Mouse (Mus musculus) hindbrain, embryonic 16.5 days (tissue): ENCODE data around the gene Gpr155. TPM values are rescaled to one million over a fixed set of nuclear protein-coding genes. Genes with fewer than 3 reads are reported as not detected.

ENCODE experiments used
- ATAC-seq: fragments of 200-750 bp; cut with Nextera tagmentation; 2 replicates; pipeline ENCODE4 v1.8.0; 2017; ENCODE audit warnings: moderate TSS enrichment, moderate library complexity
- H3K27ac ChIP-seq: fragments of 300-500 bp; sonication (generic); 2 replicates; pipeline ENCODE4 v1.5.1; 2014; ENCODE audit warnings: low read depth, mild to moderate bottlenecking, control low read depth, low read length, moderate library complexity
- H3K27me3 ChIP-seq: fragments of 300-500 bp; sonication (generic); replicated peaks from 2 replicates; pipeline ENCODE4 v1.6.1; 2014; ENCODE audit warnings: low read length; ENCODE audit not compliant: control insufficient read depth, insufficient read depth
- H3K36me3 ChIP-seq: fragments of 300-500 bp; sonication (generic); 2 replicates; pipeline ENCODE4 v1.6.1; 2014; ENCODE audit warnings: mild to moderate bottlenecking, low read length, moderate library complexity, mixed read lengths; ENCODE audit not compliant: control insufficient read depth, insufficient read depth
- H3K4me1 ChIP-seq: fragments of 300-500 bp; sonication (generic); 2 replicates; pipeline ENCODE4 v1.6.1; 2014; ENCODE audit warnings: low read depth, low read length; ENCODE audit not compliant: control insufficient read depth, insufficient read depth
- H3K4me2 ChIP-seq: fragments of 300-500 bp; sonication (generic); 2 replicates; pipeline ENCODE4 v1.6.1; 2014; ENCODE audit warnings: mild to moderate bottlenecking, low read length, control low read depth, moderate library complexity
- H3K4me3 ChIP-seq: fragments of 300-500 bp; sonication (generic); 2 replicates; pipeline ENCODE4 v1.5.1; 2014; ENCODE audit warnings: mild to moderate bottlenecking, low read length, control low read depth, moderate library complexity
- H3K9ac ChIP-seq: fragments of 300-500 bp; sonication (generic); 2 replicates; pipeline ENCODE4 v1.6.1; 2014; ENCODE audit warnings: low read depth, mild to moderate bottlenecking, control low read depth, low read length, moderate library complexity
- H3K9me3 ChIP-seq: fragments of 300-500 bp; sonication (generic); 2 replicates; pipeline ENCODE4 v1.6.1; 2014; ENCODE audit warnings: mild to moderate bottlenecking, low read length, moderate library complexity; ENCODE audit not compliant: control insufficient read depth
- WGBS: fragments of 180-500 bp; shearing (Covaris S2); extraction: QIAGEN DNeasy Blood & Tissue Kit; methylation state at CpG from one replicate; pipeline ENCODE4 v1.1.7; 2014; 5-methylcytosine and 5-hydroxymethylcytosine counted together
- polyA plus RNA-seq: library from polyadenylated mRNA; unstranded; fragments of >200 nt; fragmentation: Nextera tagmentation; extraction: Ambion mirVana; gene quantifications from 2 replicates; pipeline ENCODE4 v1.2.1, GENCODE M21; 2015

Gene Gpr155
- polyA plus RNA-seq, 1 experiment from 2014 or later = 14.6 TPM

GRCm38 (mm10) chr2:73378326-73378725, 8.0 kb downstream of the Gpr155 start:
- ATAC-seq = no peak

GRCm38 (mm10) chr2:73371530-73372335, 14.6 kb downstream of the Gpr155 start:
- no peak overlapping the region for H3K4me2 ChIP-seq
- H3K4me1 ChIP-seq = no peaks in the 10 kb centered on the region
- H3K27ac ChIP-seq = no peak overlapping the region
- no peak overlapping the region for H3K4me3 ChIP-seq
- no peaks in the 10 kb centered on the region for H3K36me3 ChIP-seq
- 65% methylated on average over 9 of the region's 9 CpGs for WGBS
- H3K9ac ChIP-seq = no peak overlapping the region
- H3K27me3 ChIP-seq = no peaks in the 10 kb centered on the region
- H3K9me3 ChIP-seq = no peaks in the 10 kb centered on the region
- no peak for ATAC-seq

More at GRCm38 (mm10) chr2:73378326-73378725, 8.0 kb downstream of the Gpr155 start:
- Histone ChIP-seq H3K4me3 (no peak overlapping the region), H3K27ac (no peak overlapping the region), H3K9me3 (no peaks in the 10 kb centered on the region), H3K4me1 (no peaks in the 10 kb centered on the region), H3K36me3 (no peaks in the 10 kb centered on the region), H3K9ac (no peak overlapping the region), H3K4me2 (no peak overlapping the region), H3K27me3 (0 out of 2 replicates have a peak, but pooled peaks cover 2% of the 10 kb centered on the region)
- WGBS = 66% methylated on average over 5 of the region's 5 CpGs

GRCm38 (mm10) chr2:73363448-73363847, 22.9 kb downstream of the Gpr155 start:
- Histone ChIP-seq H3K4me1 (no peaks in the 10 kb centered on the region), H3K9ac (no peak overlapping the region), H3K27me3 (no peaks in the 10 kb centered on the region), H3K36me3 (0 out of 2 replicates have a peak, but pooled peaks cover 4% of the 10 kb centered on the region), H3K27ac (no peak overlapping the region), H3K4me2 (no peak overlapping the region), H3K4me3 (no peak overlapping the region), H3K9me3 (no peaks in the 10 kb centered on the region)
- WGBS = 79% methylated on average over 5 of the region's 5 CpGs
- ATAC-seq = no peak

DNA sequence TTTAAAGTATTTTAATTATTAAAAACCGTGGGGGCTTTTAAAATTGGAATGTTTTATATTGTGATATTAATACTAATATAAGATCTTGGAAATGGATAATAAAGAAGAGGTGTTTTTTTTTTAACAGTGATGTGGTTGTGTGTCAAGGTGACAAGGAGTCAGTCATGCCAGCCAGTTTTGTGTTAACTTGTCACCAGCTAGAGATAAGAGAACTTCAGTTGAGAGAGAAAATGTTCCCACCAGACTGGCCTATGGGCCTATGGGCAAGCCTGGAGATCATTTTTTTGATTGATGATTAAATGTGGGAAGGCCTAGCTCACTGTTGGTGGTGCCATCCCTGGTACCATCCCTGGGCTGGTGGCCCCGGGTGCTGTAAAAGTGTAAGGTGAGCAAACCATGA, 25.8 kb downstream of the Gpr155 start:
- ATAC-seq = no peak
- 92% methylated on average over 2 of the region's 2 CpGs for WGBS

DNA sequence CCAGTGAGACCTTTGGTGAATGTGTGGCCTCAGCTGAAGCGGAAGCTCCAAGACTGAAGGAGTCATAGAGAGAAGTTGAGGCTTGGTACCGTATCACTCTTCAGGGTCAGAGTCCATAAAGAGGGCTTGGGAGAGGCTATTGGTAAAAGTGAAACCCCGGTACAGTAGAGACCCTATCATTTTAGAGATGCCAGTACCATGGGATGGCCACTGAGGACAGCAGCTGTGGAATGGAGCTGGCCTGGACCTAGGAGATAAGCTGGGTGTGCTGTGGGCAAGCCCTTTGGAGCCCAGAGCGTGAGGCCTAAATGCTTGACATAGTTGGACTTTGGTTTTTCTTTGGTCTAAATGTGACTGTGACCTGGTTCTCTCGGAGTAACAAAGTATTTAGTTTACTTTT, 26.4 kb downstream of the Gpr155 start:
- 0 out of 2 replicates have a peak, but pooled peaks cover 4% of the 10 kb centered on the region for H3K36me3 ChIP-seq
- H3K9me3 ChIP-seq = no peaks in the 10 kb centered on the region
- H3K4me2 ChIP-seq = no peak overlapping the region
- ATAC-seq = no peak
- H3K4me1 ChIP-seq = no peaks in the 10 kb centered on the region
- H3K27me3 ChIP-seq = no peaks in the 10 kb centered on the region
- WGBS = 95% methylated on average over 5 of the region's 5 CpGs
- H3K4me3 ChIP-seq = no peak overlapping the region
- H3K27ac ChIP-seq = no peak overlapping the region
- no peak overlapping the region for H3K9ac ChIP-seq

More for the DNA sequence above, 25.8 kb downstream of the Gpr155 start:
- H3K4me3 ChIP-seq = no peak overlapping the region
- no peaks in the 10 kb centered on the region for H3K4me1 ChIP-seq
- no peaks in the 10 kb centered on the region for H3K9me3 ChIP-seq
- H3K4me2 ChIP-seq = no peak overlapping the region
- no peak overlapping the region for H3K9ac ChIP-seq
- H3K27me3 ChIP-seq = no peaks in the 10 kb centered on the region
- H3K27ac ChIP-seq = no peak overlapping the region
- H3K36me3 ChIP-seq = 0 out of 2 replicates have a peak, but pooled peaks cover 4% of the 10 kb centered on the region

- no peak overlapping the region for H3K4me2 ChIP-seq
- H3K9ac ChIP-seq = no peak overlapping the region
Measured at GRCm38 (mm10) chr2:73357004-73357403, 29.4 kb downstream of the Gpr155 start.

GRCm38 (mm10) chr2:73351927-73352374, 34.4 kb downstream of the Gpr155 start:
- Histone ChIP-seq H3K4me3 (no peak overlapping the region), H3K27ac (no peak overlapping the region), H3K36me3 (no peaks in the 10 kb centered on the region), H3K4me2 (no peak overlapping the region), H3K9me3 (no peaks in the 10 kb centered on the region), H3K4me1 (peaks cover 3% of the 10 kb centered on the region; the same call in 1 of the 2 replicates), H3K27me3 (no peaks in the 10 kb centered on the region), H3K9ac (no peak overlapping the region)
- ATAC-seq = no peak
- 50% methylated on average over 7 of the region's 7 CpGs for WGBS

More at GRCm38 (mm10) chr2:73357004-73357403, 29.4 kb downstream of the Gpr155 start:
- Histone ChIP-seq H3K4me3 (no peak overlapping the region), H3K27ac (no peak overlapping the region), H3K9me3 (no peaks in the 10 kb centered on the region), H3K36me3 (no peaks in the 10 kb centered on the region), H3K4me1 (no peaks in the 10 kb centered on the region), H3K27me3 (no peaks in the 10 kb centered on the region)
- ATAC-seq = no peak
- 76% methylated on average over 18 of the region's 18 CpGs for WGBS

GRCm38 (mm10) chr2:73351496-73351895, 34.9 kb downstream of the Gpr155 start:
- no peak overlapping the region for H3K4me3 ChIP-seq
- no peak overlapping the region for H3K4me2 ChIP-seq
- no peak overlapping the region for H3K9ac ChIP-seq
- peaks cover 3% of the 10 kb centered on the region; the same call in 1 of the 2 replicates for H3K4me1 ChIP-seq
- WGBS = 52% methylated on average over 5 of the region's 5 CpGs
- no peaks in the 10 kb centered on the region for H3K36me3 ChIP-seq
- H3K9me3 ChIP-seq = no peaks in the 10 kb centered on the region
- H3K27ac ChIP-seq = no peak overlapping the region
- no peak for ATAC-seq
- H3K27me3 ChIP-seq = no peaks in the 10 kb centered on the region

GRCm38 (mm10) chr2:73348221-73348620, 38.2 kb downstream of the Gpr155 start:
- Histone ChIP-seq H3K9ac (no peak overlapping the region), H3K4me2 (no peak overlapping the region), H3K4me3 (no peak overlapping the region), H3K27ac (no peak overlapping the region), H3K36me3 (no peaks in the 10 kb centered on the region), H3K9me3 (no peaks in the 10 kb centered on the region), H3K27me3 (no peaks in the 10 kb centered on the region), H3K4me1 (peaks cover 3% of the 10 kb centered on the region; the same call in 1 of the 2 replicates)
- 79% methylated on average over 6 of the region's 6 CpGs for WGBS
- no peak for ATAC-seq
